Mouse (Mus musculus) intestine, embryonic 15.5 days (tissue): ENCODE data around the gene Trim47. TPM values are rescaled to one million over a fixed set of nuclear protein-coding genes. Genes with fewer than 3 reads are reported as not detected.

Experiments
- ATAC-seq: fragments of 200-750 bp; cut with Nextera tagmentation; 2 replicates; pipeline ENCODE4 v1.8.0; 2017; ENCODE audit warnings: moderate TSS enrichment, moderate library complexity
- H3K27ac ChIP-seq: fragments of 300-500 bp; sonication (generic); 2 replicates; pipeline ENCODE4 v1.5.1; 2015; ENCODE audit warnings: mild to moderate bottlenecking, inconsistent platforms
- H3K27me3 ChIP-seq: fragments of 300-500 bp; sonication (generic); replicated peaks from 2 replicates; pipeline ENCODE4 v1.6.1; 2015; ENCODE audit warnings: inconsistent platforms
- H3K36me3 ChIP-seq: fragments of 300-500 bp; sonication (generic); 2 replicates; pipeline ENCODE4 v1.6.1; 2015; ENCODE audit warnings: inconsistent platforms
- H3K4me1 ChIP-seq: fragments of 300-500 bp; sonication (generic); replicated peaks from 2 replicates; pipeline ENCODE4 v1.6.1; 2015; ENCODE audit warnings: inconsistent platforms
- H3K4me2 ChIP-seq: fragments of 300-500 bp; sonication (generic); replicated peaks from 2 replicates; pipeline ENCODE4 v1.6.1; 2015; ENCODE audit warnings: mild to moderate bottlenecking, inconsistent platforms
- H3K4me3 ChIP-seq: fragments of 300-500 bp; sonication (generic); replicated peaks from 2 replicates; pipeline ENCODE4 v1.5.1; 2015; ENCODE audit warnings: inconsistent platforms
- H3K9ac ChIP-seq: fragments of 300-500 bp; sonication (generic); 2 replicates; pipeline ENCODE4 v1.6.1; 2015; ENCODE audit warnings: inconsistent platforms
- H3K9me3 ChIP-seq: fragments of 300-500 bp; sonication (generic); 2 replicates; pipeline ENCODE4 v1.6.1; 2016; ENCODE audit warnings: inconsistent platforms
- WGBS: fragments of 180-500 bp; shearing (Covaris S2); methylation state at CpG from one replicate; pipeline ENCODE4 v1.1.7; 2015; 5-methylcytosine and 5-hydroxymethylcytosine counted together
- polyA plus RNA-seq: library from polyadenylated mRNA; unstranded; fragments of >200 nt; fragmentation: Nextera tagmentation; extraction: Ambion mirVana; gene quantifications from 2 replicates; pipeline ENCODE4 v1.2.1, GENCODE M21; 2015

Gene Trim47
- 18.0 and 20.9 TPM in 2 replicates for polyA plus RNA-seq

DNA sequence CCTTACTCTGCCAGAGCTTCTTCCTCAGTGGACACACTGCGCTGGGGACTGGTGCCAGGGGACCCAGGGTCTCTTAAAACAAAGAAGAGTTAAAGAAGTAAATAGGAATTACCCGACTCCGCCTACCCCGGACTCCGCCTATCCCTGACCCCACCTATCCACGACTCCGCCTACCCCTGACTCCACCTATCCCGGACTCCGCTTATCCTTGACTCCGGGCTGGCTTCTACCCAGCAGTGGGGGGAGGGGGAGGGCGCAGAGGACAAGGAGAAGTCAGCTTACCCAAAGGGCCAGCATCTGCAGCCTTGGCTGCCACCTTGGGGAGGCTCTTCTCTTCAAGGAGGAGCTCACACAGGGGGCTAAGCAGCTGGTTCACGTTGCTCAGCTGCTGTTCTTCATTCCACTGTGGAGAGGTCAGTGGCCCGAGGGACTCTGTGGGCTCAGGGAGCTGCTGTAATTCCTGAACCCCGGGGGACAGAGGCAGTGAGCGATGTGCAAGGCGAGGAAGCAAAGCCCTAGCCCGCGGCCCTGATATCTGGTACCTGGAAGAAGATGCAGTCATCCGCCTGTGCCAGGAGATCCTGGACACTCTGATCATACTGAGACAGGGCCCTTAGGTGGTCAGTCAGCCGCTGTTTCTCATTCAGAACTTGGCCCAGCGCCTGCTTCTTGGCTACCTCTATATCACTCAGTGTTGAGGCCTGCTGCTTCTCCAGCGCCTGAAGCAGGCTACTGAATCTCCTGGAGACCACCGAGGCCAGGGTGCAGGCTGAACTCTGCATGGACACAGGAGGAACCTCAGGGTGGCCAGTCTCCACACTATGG, at the start of gene Trim47:
TSS of gene Trim47 (minus strand) at position 55 of the 825 bp plus-strand sequence.
- peak within 1 kb of the TSS; percentile 15; the same call in 1 of the 2 replicates for H3K4me3 ChIP-seq

DNA sequence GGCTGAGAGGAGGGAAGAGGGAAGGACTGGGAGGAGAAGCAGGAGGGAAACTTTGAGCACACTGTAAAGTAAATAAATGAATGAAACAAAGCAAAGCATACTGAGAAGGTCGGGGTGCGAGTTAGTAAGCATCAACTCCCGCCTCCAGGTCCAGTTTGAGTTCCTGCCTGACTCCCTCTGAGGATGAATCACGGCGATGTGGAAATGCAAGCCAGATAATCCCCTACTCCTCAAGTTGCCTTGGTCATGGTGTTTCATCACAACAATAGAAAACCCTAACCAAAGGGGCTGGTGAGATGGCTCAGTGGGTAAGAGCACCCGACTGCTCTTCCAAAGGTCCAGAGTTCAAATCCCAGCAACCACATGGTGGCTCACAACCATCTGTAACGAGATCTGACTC, 49.0 kb upstream of the Trim47 start:
- no peaks in the 10 kb centered on the region for H3K27me3 ChIP-seq
- ATAC-seq: no peak
- H3K4me1 ChIP-seq: no peaks in the 10 kb centered on the region
- H3K36me3 ChIP-seq: peaks cover 53% of the 10 kb centered on the region
- no peak overlapping the region for H3K4me2 ChIP-seq
- 87% methylated on average over 7 of the region's 7 CpGs for WGBS
- H3K9ac ChIP-seq: no peak overlapping the region
- H3K4me3 ChIP-seq: no peak overlapping the region
- no peaks in the 10 kb centered on the region for H3K9me3 ChIP-seq
- no peak overlapping the region for H3K27ac ChIP-seq

More for the DNA sequence above, at the start of gene Trim47:
- WGBS: 26% methylated on average over 23 of the region's 23 CpGs
- H3K4me1 ChIP-seq: peaks cover 31% of the 10 kb centered on the region
- ATAC-seq: peak; percentile 34; the same call in 1 of the 2 replicates
- H3K9me3 ChIP-seq: no peaks in the 10 kb centered on the region
- no peaks in the 10 kb centered on the region for H3K27me3 ChIP-seq
- peak within 1 kb of the TSS; percentile 43 for H3K4me2 ChIP-seq
- H3K36me3 ChIP-seq: peaks cover 17% of the 10 kb centered on the region
- peak within 1 kb of the TSS; percentile 28 for H3K9ac ChIP-seq
- peak within 1 kb of the TSS; percentile 77 for H3K27ac ChIP-seq

DNA sequence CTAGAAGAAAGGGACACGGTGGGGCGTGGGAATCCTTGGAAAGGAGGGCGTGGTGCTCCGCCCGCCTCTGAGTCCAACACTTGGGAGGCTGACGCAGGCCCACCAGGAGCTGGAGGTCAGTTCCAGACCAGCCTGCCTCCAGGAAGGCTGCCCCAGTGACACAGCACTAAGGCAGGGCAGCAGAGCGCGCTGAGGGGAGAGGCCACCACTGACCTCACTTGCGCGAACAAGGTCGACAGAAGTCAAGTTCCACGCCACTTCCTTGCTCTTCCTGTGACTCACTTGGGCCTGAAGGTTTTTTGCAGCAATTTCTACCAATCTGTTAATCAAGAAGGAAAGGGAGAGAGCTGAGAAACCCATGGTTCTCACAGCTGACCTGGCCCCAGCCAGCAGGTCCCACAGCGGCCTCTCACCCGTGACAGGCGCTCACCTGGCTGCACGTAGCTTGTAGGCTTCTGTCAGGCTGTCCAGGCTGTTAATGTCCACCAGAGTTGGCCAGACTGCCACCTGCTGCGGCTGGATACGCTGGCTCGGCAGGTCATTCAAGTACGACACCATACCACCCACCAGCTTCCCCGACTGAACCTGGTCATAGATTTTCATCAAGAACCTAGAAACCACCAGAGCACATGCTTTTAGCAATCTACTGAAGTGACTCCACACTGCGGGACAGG, 47.9 kb upstream of the Trim47 start:
- H3K4me1 ChIP-seq: 0 out of 2 replicates have a peak, but pooled peaks cover 2% of the 10 kb centered on the region
- WGBS: 86% methylated on average over 22 of the region's 22 CpGs
- H3K36me3 ChIP-seq: peaks cover 48% of the 10 kb centered on the region
- H3K4me2 ChIP-seq: no peak overlapping the region
- H3K9ac ChIP-seq: no peak overlapping the region
- no peak overlapping the region for H3K4me3 ChIP-seq
- H3K9me3 ChIP-seq: no peaks in the 10 kb centered on the region
- H3K27me3 ChIP-seq: no peaks in the 10 kb centered on the region
- ATAC-seq: 0 out of 2 replicates have a peak, but pooled peaks have one; percentile 27
- H3K27ac ChIP-seq: no peak overlapping the region

DNA sequence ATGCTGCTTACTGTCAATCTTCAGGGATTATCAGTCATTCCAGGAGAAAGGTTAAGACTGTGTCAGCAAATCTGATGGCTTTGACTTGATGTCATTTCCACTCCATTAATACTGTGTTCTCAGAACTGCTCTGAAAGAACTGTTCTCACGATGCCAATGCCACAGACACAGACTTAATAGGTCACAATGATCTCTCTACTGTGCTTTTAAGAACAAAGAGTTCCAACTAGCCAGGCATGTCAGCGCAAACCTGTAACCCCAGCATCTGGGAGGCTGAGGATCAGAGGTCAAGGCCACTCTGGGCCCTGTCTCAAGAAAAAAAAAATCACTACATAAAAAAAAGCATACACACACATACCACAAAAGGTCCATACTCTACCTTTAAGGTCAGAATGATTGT, 44.9 kb upstream of the Trim47 start:
- peaks cover 31% of the 10 kb centered on the region for H3K36me3 ChIP-seq
- ATAC-seq: no peak
- peaks cover 2% of the 10 kb centered on the region; the same call in 1 of the 2 replicates for H3K4me1 ChIP-seq
- H3K4me3 ChIP-seq: no peak overlapping the region
- no peak overlapping the region for H3K9ac ChIP-seq
- H3K4me2 ChIP-seq: no peak overlapping the region
- no peak overlapping the region for H3K27ac ChIP-seq
- H3K9me3 ChIP-seq: no peaks in the 10 kb centered on the region
- no peaks in the 10 kb centered on the region for H3K27me3 ChIP-seq
- 90% methylated on average over 2 of the region's 2 CpGs for WGBS

DNA sequence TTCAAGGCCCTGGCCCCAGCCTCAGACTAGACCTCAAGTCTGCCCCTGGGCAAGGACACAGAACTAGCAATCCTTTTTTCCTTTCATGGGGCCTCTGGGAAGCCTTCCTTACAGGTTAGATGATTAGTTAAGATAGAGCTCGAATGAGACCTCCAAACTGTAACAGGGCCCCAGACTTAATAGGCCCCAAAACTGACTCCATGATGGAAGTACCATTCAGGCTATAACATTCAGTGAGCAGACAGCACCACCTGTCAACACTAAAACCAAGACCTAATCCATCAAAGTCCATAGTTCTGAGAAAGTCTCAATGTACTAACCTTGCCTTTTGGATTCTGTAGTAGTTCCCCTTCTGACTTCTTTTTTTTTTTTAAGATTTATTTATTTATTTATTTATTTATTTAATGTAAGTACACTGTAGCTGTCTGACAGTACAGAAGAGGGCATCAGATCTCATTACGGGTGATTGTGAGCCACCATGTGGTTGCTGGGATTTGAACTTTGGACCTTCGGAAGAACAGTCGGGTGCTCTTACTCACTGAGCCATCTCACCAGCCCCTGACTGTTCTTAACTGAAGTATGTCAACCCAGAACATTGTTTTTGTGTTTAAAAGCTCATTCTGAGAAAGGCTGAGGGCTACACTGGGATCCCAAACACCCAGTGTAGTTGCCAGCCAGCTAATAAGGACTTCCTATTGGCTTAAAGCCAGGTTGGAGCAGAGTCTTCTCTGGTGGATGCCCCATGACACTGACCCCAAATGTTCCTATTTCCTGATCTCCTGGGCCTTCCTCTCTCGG, 43.2 kb upstream of the Trim47 start:
- peaks cover 30% of the 10 kb centered on the region for H3K36me3 ChIP-seq
- no peak overlapping the region for H3K27ac ChIP-seq
- H3K9ac ChIP-seq: no peak overlapping the region
- no peak overlapping the region for H3K4me2 ChIP-seq
- no peaks in the 10 kb centered on the region for H3K9me3 ChIP-seq
- H3K4me1 ChIP-seq: peaks cover 4% of the 10 kb centered on the region; the same call in 1 of the 2 replicates
- 82% methylated on average over 5 of the region's 5 CpGs for WGBS
- ATAC-seq: no peak
- no peaks in the 10 kb centered on the region for H3K27me3 ChIP-seq
- H3K4me3 ChIP-seq: no peak overlapping the region

DNA sequence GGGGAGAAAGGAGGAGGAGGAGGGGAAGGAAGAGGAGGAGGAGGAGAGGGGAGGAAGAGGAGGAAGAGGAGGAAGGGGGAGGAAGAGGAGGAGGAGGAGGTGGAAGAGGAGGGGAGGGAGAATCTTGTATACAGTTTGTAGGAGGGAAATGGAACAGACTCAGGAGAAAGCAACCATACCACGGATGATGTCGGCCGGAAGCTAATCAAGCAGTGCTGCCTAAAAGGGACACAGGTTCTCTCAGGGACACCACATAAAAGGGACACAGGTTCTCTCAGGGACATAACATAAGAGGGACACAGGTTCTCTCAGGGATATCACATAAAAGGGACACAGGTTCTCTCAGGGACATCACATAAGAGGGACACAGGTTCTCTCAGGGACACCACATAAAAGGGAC, 42.2 kb upstream of the Trim47 start:
- Histone ChIP-seq H3K36me3 (peaks cover 21% of the 10 kb centered on the region), H3K4me2 (no peak overlapping the region), H3K27ac (no peak overlapping the region), H3K27me3 (no peaks in the 10 kb centered on the region), H3K9ac (no peak overlapping the region), H3K9me3 (no peaks in the 10 kb centered on the region), H3K4me1 (peaks cover 4% of the 10 kb centered on the region; the same call in 1 of the 2 replicates), H3K4me3 (no peak overlapping the region)
- ATAC-seq: no peak
- 81% methylated on average over 3 of the region's 3 CpGs for WGBS

DNA sequence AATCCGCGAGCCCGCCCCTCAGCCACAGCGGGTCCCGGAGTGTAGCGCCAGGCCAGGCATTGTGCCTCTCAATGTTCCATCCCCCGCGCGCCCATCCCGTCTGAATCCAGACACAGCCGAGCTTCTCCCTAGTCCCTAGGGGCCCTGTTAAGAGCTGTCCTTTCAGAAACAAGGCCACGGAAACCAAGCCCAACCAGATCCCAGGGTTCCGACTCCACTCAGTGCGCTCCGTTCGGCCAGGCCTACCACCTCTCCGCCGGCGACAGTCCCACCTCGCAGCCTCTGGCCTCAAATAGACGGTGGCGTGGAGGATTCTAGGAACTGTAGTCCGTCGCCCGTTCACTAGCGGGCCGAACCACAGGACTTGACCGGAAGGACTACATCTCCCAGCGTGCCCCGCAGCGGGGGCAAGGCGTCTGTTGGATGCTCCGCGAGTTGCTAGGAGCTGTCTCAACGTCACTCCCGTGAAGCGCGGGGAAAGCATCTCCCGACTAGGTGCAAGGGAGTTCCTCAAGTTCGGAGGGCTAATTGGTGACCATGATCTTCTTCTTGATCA, 41.0 kb upstream of the Trim47 start, which contains the start of gene Fbf1:
TSS of gene Fbf1 (minus strand) at position 283 of the 556 bp plus-strand sequence.
- peak; percentile 98 for ATAC-seq
- H3K4me3 ChIP-seq: peak within 1 kb of the TSS; percentile 73
- peak within 1 kb of the TSS; percentile 73 for H3K4me2 ChIP-seq
- peaks cover 4% of the 10 kb centered on the region; the same call in 1 of the 2 replicates for H3K4me1 ChIP-seq
- WGBS: under 1% methylated on average over 40 of the region's 40 CpGs
- H3K27ac ChIP-seq: peak within 1 kb of the TSS; percentile 93
- peak within 1 kb of the TSS; percentile 71 for H3K9ac ChIP-seq
- no peaks in the 10 kb centered on the region for H3K9me3 ChIP-seq
- peaks cover 11% of the 10 kb centered on the region for H3K36me3 ChIP-seq
- H3K27me3 ChIP-seq: no peaks in the 10 kb centered on the region

DNA sequence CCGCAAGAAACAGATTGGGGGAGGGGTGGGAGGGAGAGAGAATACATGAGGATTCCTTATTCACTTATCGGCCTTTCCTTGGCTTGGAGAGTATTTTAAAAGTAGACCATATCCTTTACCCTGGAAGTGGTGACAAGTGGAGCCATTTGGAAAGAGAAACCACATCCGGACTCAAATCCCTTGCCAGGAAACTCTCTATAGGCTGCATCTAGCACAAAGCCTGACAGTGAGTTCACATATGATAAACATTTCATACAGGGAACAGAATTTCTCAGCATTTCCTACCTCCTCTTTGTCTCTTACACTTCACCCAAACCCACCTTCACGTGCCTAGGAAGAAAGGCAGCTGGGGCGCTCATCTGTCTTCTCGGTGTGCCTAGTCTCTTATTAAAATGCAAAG, 40.2 kb upstream of the Trim47 start:
- Histone ChIP-seq H3K27me3 (no peaks in the 10 kb centered on the region), H3K9me3 (no peaks in the 10 kb centered on the region), H3K27ac (peak overlapping the region; percentile 93), H3K4me1 (peaks cover 4% of the 10 kb centered on the region), H3K36me3 (peaks cover 5% of the 10 kb centered on the region), H3K9ac (peak overlapping the region; percentile 71), H3K4me2 (peak overlapping the region; percentile 73), H3K4me3 (peak overlapping the region; percentile 73)
- WGBS: 4% methylated on average over 6 of the region's 6 CpGs
- ATAC-seq: 0 out of 2 replicates have a peak, but pooled peaks have one; percentile 1

DNA sequence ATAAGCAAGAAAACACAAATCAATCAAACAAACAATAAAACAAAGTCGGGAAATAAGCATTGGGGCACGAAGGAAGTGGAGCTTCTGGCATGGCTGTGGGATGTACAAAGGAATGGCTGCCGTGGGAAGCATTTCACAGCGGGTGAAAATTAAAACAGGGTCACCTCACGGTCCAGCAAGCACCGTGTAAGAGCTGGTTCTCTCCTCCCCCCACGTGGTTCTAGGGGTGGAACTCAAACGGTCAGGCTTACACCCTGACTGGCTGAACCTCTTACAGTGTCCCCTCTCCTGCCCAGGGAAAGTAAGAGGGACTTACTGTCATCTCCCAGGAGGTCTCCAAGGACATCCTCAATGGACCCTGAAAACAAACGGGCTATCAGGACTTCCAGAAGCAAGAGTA, 36.0 kb upstream of the Trim47 start:
- peaks cover 5% of the 10 kb centered on the region; the same call in 1 of the 2 replicates for H3K36me3 ChIP-seq
- 55% methylated on average over 9 of the region's 9 CpGs for WGBS
- H3K27me3 ChIP-seq: no peaks in the 10 kb centered on the region
- H3K27ac ChIP-seq: no peak overlapping the region
- H3K4me3 ChIP-seq: no peak overlapping the region
- H3K9ac ChIP-seq: no peak overlapping the region
- H3K4me1 ChIP-seq: peaks cover 2% of the 10 kb centered on the region
- H3K4me2 ChIP-seq: no peak overlapping the region
- no peak for ATAC-seq
- H3K9me3 ChIP-seq: no peaks in the 10 kb centered on the region

DNA sequence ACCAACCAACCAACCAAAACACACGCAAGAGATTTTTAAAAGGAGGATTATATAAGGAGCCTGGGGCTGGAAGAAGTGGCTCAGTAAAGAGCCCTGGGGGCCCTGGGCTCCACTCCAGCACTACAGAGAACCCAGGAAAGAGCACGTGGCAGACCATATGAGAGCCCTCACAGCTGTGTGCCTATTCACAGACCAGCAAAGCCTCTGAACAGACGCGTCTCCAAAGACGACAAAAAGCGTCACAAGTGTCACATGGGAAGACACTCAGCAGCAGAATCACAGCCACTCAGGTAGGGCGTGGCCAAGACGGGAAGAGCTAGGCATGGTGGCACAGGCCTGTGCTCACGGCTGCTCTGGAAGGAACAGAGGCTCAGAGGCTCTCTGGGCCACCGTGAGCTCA, 35.1 kb upstream of the Trim47 start:
- Histone ChIP-seq H3K27ac (no peak overlapping the region), H3K9me3 (no peaks in the 10 kb centered on the region), H3K4me2 (no peak overlapping the region), H3K36me3 (peaks cover 5% of the 10 kb centered on the region; the same call in 1 of the 2 replicates), H3K4me3 (no peak overlapping the region), H3K27me3 (no peaks in the 10 kb centered on the region), H3K9ac (no peak overlapping the region), H3K4me1 (peaks cover 2% of the 10 kb centered on the region)
- 74% methylated on average over 10 of the region's 10 CpGs for WGBS
- no peak for ATAC-seq

DNA sequence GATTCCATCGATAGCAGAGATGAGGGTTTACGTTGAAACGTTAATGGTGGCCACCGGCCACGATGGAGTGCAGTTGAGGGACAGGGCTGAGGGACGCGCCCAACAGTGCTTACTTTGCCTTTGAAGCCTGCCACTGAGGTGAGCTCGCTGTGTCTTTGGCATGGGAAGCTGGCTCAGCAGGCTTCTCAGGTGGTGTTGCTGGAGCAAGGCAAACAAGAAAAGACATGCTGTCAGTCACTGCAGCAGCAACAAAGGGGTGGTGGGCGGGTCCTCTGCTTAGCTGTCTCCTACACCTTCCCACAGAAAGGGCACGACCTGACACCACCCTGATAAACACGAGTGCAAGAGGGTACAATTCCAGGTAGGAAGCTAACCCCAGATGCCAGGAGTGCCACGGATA, 34.3 kb upstream of the Trim47 start:
- no peak overlapping the region for H3K27ac ChIP-seq

More for the DNA sequence above, 34.3 kb upstream of the Trim47 start:
- H3K4me1 ChIP-seq: peaks cover 2% of the 10 kb centered on the region; the same call in 1 of the 2 replicates
- WGBS: 49% methylated on average over 12 of the region's 12 CpGs
- no peaks in the 10 kb centered on the region for H3K9me3 ChIP-seq
- no peak overlapping the region for H3K9ac ChIP-seq
- H3K4me2 ChIP-seq: no peak overlapping the region
- H3K4me3 ChIP-seq: no peak overlapping the region
- peaks cover 5% of the 10 kb centered on the region; the same call in 1 of the 2 replicates for H3K36me3 ChIP-seq
- no peaks in the 10 kb centered on the region for H3K27me3 ChIP-seq
- ATAC-seq: no peak
